Mouse (Mus musculus): ENCODE results near the gene Nktr.

- TF ChIP-seq CTCF (IDR thresholded peaks at IDR 0.05; ENCODE audit: extremely low read depth, insufficient read depth, low read length) (no peak), POLR2A (IDR thresholded peaks at IDR 0.05; ENCODE audit: extremely low read depth, insufficient read depth, low read length) (peak; percentile 22; the same call in 1 of the 2 replicates)
Observed at GRCm38 (mm10) chr9:121757432-121757831, 38.5 kb downstream of the Nktr start.

All from cortical plate, adult 2 months (tissue).